Mouse (Mus musculus): Measurements from ENCODE around the gene Nynrin.

DNA sequence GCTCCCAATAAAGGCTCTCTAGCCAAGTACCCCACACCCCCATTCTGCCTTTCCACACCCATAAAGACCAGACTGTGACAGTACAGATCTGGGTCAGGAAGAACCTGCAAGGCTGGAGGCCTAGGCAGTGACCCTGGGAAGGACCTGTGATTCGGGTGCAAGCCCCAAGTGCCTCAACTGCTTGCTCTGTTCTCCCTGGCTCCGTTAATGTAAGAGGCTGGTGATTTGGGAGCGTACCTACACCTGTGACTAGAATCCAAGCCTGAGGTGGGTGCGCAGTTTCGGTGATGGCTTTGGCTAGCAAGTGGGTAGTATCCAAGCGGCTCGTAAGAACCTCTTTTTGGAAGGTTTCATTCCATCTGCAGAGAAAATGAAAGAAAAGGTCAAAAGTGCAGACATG, 45.1 kb downstream of the Nynrin start:
- TF ChIP-seq CTCF (IDR thresholded peaks at IDR 0.05; ENCODE audit: extremely low read depth, insufficient read depth, insufficient read length, insufficient replicate concordance) (no peak), POLR2A (IDR thresholded peaks at IDR 0.05; ENCODE audit: low read depth, low read length) (no peak)

Measured in spleen, adult 2 months (tissue).